ENCODE assay signal across 8 mouse cellular contexts in the genomic region with DNA sequence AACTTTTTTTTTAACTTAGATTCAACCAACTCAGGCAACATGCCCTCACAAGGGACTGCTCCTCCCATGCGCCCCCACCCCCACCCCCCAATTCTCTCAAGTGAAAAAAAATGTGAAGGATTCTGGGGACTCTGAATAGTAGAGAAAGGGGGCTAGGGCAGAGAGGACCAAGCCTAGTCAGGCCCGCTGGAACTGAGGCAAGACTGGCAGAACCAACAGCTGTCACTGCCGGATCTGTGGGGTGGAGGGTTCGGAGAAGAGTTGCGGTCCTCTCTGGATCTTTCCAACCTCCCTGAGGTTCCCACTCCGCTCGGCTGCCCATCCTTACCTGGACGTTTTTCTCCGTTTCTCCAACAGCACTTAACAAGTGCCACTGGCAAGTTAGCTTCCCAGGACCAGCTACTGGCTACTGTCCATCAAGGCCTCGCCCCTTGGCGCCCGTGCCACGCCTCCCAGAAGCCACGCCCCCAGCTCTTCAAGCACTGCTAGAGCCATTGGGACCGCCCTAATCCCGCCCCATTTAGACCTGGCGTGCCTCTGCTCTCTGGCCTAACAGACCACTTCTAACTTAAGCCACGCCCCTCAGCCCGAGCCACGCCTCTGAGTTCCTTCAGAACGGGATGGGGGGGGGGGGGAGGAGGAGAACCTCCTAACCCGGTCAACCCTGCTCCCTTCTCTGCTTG. TPM values are rescaled to one million over a fixed set of nuclear protein-coding genes. Genes with fewer than 3 reads are reported as not detected.
DNase-seq lines count a peak whose midpoint lies in the region; ATAC-seq lines count a peak whose summit lies in the region.

A gene (minus strand): TSS at position 391 of the 683 bp plus-strand sequence.

- intact Hi-C loops in left cerebral cortex, postnatal 10 days (cut with DNase I): no loop called here

- peak; percentile 93 for DNase-seq in adrenal gland, adult 2 months
- DNase-seq in embryo, embryonic 11.5 days (ENCODE audit: low read depth, low spot score): peak; percentile 78
- peak; percentile 86 for DNase-seq in gastrocnemius, postnatal 25 days
- DNase-seq in left cerebral cortex, postnatal 10 days (ENCODE audit: extremely low spot score in 1 of 2, low spot score in 2 of 2): peak; percentile 39 to 89
- DNase-seq in right cerebral cortex, postnatal 14 days: peak; percentile 56
- DNase-seq in urinary bladder, postnatal 25 days (ENCODE audit: low spot score): peak; percentile 80

- ATAC-seq in inflammation-experienced regulatory T-cells, adult 6 months: peak; percentile 87
- peak; percentile 100 for ATAC-seq in megakaryocyte progenitor cell, adult 5-6 weeks (replicated peaks; ENCODE audit: poor library complexity)

RNA-seq across cellular contexts. Expression of the gene that starts here (rescaled TPM):
- 10 to 100 TPM; 22.5 to 49.6 TPM for total RNA-seq in adrenal gland, adult 2 months (2021)
- 5.0 and 10.2 TPM in 2 replicates for polyA plus RNA-seq in adrenal gland, adult 2 months (2012; rRNA removed)
- total RNA-seq in gastrocnemius, postnatal 25 days (2021): 1 to 10 TPM in 1 of 2 experiments, under 1 TPM in 1; 0.31 to 4.2 TPM
- 10 to 100 TPM in 1 of 3 experiments, 1 to 10 TPM in 2; 3.0 to 15.3 (median 3.4) TPM for polyA plus RNA-seq in inflammation-experienced regulatory T-cells, adult 6 months (2017; shearing (Covaris generic))
- 1 to 10 TPM; 2.6 to 2.7 TPM for total RNA-seq in left cerebral cortex, postnatal 10 days (2021)
- 0.30 TPM in 1 of 2 replicates, not detected in the other for total RNA-seq in megakaryocyte progenitor cell, adult 5-6 weeks (2015)
- total RNA-seq in megakaryocyte progenitor cell, adult 5-6 weeks (2017): 0.21 and 0.24 TPM in 2 replicates

Comparison
In these comparisons a context has a peak if more than half of its experiments do, and no peak if none do; other contexts are left out.
1. Peak in every context shown above with its lines: DNase-seq and ATAC-seq.
2. RNA of the gene that starts here (total RNA-seq): 22.5 to 49.6 TPM in adrenal gland, adult 2 months; 0.31 to 4.2 TPM in gastrocnemius, postnatal 25 days, 2.6 to 2.7 TPM in left cerebral cortex, postnatal 10 days and 0.21 to 0.30 TPM in megakaryocyte progenitor cell, adult 5-6 weeks; every median in the first group is over 4 times any median in the second.
3. Peak in ATAC-seq in megakaryocyte progenitor cell, adult 5-6 weeks; RNA of the gene not detected or under 1 TPM.